Mouse (Mus musculus) cerebellum, adult 9-10 months (tissue): Measurements from ENCODE around the gene Gse1.
"Not testable (repeated sequence)": the region's sequence is repeated elsewhere in the genome, so short reads cannot be mapped to it uniquely, and the experiment has no call there.

ENCODE experiments used
- DNase-seq: peaks from one replicate; pipeline ENCODE4 v3.0.0; 2022

The Gse1 gene

GRCm38 (mm10) chr8:120327131-120327554 lies 98.9 kb downstream of the Gse1 start:
- DNase-seq: peak; percentile 66

GRCm38 (mm10) chr8:120328361-120329022 lies 100.2 kb downstream of the Gse1 start:
- no peak for DNase-seq

DNA sequence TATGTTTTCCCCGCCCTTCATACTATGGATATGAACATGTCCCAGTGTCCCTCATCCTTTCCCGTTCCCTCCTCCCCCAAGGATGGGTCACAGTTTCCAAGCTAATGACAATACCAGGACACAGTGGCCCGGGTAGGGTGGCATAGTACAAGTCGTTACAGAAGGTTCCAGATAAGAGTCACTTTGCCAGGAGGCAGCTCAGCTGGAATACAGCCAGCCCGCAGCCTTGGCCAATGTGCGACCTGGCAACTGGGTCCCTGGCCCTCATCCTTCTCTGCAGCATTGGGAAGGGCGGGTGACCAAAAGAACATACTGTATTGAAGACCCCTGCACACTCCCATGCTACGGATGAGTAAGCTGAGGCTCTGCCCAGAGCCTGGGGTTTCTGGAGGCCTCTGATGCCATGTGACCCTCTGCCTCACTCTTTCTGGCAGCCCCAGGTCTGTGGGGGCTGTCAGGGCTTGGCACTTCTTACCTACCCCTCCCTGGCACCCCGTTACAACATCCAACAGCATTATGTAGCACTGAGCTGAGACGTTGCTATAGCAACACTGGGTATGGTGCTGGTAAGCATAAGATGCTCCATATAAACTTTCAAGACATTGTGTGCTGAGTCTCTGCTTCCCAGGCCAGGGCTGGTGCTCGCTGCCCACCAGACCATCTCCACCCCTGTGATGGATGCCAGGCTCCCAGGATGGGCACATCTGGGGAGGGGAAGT lies 100.9 kb downstream of the Gse1 start:
- DNase-seq: no peak

GRCm38 (mm10) chr8:120331027-120331426 lies 102.8 kb downstream of the Gse1 start:
- no peak for DNase-seq

DNA sequence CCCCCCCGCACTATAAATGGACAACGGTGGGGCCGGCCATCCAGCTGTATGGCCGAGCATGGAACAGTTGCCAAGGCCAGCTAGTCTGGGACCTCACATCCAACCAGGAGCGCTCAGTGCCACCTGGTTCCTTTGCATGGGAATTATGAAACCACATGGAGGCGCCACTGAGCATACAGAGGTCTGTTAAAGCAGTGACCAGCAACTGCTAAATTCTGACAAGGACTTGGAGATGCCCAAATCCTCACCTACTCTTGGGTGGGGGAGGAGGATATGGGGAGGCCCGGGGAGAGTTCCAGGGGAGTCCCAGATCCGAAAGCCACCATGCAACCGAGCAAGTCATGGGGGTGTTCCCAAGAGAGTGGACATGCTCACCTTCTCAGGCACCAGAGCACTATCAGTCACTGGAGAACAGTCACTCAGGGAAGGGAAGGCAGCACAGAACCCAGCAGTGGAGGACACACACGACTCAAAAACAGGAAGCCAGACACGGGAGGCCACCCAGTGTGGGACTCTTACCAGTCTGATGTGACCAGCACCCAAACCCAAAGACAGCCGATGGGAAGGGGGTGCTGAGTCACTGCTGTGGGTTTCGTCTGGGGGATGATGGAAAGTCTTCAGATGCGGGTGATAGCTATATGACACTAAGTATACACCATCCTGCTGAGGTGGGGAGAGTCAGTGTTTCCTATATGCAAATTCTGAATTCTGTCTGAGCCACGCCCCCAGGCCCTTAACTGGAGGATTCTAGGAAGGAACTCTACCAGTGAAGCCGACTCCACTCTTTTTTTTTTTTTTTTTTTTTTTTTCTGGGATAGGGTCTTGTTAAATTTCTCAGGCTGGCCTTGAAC lies 104.3 kb downstream of the Gse1 start:
- peak; percentile 64 for DNase-seq

DNA sequence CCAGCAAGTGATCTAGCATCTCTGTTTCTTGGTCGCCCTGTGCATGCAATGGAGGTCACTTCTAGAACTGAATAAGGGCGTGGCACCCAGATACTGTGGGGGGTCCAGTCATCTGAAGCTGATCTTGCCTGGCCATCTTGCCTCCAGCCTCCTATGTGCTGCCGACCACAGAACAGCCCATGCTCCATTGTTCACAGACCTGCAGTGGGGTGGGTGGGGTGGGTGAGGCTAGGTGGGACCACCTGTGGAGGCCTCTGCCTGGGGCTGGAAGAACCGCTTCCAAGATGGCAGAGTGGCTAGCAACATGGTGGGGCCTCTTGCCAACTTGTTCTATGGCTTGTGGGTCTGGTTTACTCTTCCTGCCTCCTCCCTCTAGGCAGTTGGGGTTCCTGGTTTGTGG lies 105.4 kb downstream of the Gse1 start:
- DNase-seq: no peak

- not testable (repeated sequence) for DNase-seq
Observed at GRCm38 (mm10) chr8:120334261-120334660, 106.0 kb downstream of the Gse1 start.

GRCm38 (mm10) chr8:120334878-120335261 lies 106.6 kb downstream of the Gse1 start:
- DNase-seq: no peak

- peak; percentile 46 for DNase-seq
Observed at GRCm38 (mm10) chr8:120335262-120336086, 107.2 kb downstream of the Gse1 start.

DNA sequence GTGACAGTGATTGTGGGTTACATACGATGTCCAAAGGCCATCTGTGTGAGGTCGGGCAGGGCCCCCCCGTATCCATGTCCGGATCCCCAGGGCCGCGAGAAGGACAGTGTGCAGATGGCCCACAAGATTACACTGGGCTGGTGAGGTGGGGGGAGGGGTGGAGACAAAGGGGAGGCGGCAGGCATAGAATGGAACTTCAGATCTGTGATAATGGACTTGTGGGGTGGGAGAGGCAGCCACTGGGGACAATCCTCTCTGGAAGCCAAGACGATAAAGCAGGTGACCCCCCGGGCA lies 107.8 kb downstream of the Gse1 start:
- DNase-seq: peak; percentile 46

GRCm38 (mm10) chr8:120336909-120337555 lies 108.8 kb downstream of the Gse1 start:
- DNase-seq: no peak

DNA sequence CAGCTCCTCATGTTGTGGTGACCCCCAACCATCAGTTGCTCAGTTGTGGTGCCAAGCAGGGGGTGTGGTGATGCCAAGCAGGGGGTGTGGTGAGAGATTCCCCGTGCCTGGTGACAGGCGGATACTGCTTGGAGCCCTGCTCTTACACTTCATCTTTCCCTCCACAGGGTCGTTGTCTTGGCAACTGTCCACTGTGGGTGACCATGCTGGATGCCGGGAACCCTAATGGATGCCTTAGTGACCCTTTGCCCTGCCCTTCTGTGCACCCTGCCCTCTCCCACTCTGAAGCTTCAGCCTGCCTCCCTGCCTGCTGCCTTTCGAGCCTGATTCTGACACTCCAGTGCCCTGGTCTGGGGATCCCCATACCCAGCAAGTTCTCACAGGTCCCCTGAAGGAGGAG lies 109.4 kb downstream of the Gse1 start:
- DNase-seq: no peak

DNA sequence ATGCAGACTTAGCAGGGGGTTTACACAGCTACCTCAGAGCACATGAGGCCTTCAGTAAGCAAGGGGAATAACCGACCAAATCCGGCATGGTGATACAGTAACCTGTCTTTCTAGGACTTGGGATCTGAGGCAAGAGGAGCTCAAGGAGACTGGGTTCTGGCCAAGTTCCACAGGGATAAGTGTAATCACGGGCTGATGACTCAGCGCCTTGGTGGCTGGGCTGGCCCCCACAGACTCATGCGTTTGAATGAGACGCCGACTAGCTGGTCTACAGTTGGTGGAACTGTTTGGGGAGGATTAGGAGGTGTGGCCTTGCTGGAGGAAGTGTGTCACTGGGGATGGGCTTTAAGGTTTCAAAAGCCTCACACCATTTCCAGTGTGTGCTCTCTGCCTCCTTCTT lies 110.4 kb downstream of the Gse1 start:
- DNase-seq: no peak

GRCm38 (mm10) chr8:120339743-120340142 lies 111.5 kb downstream of the Gse1 start:
- no peak for DNase-seq

- DNase-seq: no peak
Observed at GRCm38 (mm10) chr8:120341124-120341523, 112.9 kb downstream of the Gse1 start.

GRCm38 (mm10) chr8:120342847-120343548 lies 114.7 kb downstream of the Gse1 start:
- no peak for DNase-seq

DNA sequence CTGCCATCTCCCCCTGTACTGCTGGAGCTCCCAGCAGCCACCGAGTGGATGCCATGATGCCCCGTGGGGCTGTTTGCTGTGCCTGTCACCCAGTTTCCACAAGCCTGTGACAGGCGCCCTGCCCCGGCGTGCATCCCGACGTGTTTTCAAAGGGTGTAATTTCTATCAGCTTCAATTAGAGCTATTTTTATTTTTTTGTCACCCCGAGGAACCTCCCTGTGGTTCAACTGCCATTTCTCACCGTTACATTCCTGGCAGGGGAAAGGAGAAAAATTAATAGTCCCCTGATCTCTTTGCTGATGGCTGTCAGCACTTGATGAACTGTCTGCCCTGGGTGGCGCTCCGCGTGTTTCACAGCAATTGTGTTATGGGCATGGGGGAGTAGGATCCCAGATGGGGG lies 115.3 kb downstream of the Gse1 start:
- no peak for DNase-seq

GRCm38 (mm10) chr8:120344166-120344565 lies 115.9 kb downstream of the Gse1 start:
- DNase-seq: no peak

GRCm38 (mm10) chr8:120344583-120344982 lies 116.3 kb downstream of the Gse1 start:
- no peak for DNase-seq

- DNase-seq: no peak
Observed at GRCm38 (mm10) chr8:120347734-120348341, 119.6 kb downstream of the Gse1 start.

DNA sequence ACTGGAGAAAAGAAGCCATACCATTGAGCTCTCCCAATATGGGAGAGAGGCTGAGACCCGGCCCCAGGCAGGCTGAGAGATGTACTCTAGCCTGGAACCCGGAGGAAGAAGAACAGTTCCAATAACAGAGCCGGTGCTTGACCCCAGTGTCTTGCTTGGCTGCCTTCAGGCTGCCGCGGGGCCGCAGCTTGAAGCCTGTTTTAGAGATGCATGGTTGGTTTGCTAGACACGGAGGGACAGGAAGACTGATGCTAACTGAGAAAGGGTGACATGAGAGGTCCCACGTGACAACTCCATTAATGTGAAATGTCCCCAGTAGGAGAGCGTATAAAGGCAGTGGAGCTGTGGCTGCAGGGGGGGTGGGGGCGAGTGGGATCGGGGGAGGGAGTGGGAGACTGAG lies 120.7 kb downstream of the Gse1 start:
- DNase-seq: no peak
